ENCODE assay signal across 17 mouse cellular contexts in genomic region chr2:132382308-132382707, GRCm38 (mm10). TPM values are rescaled to one million over a fixed set of nuclear protein-coding genes. Genes with fewer than 3 reads are reported as not detected.
"Had no signal": no experiment of that assay in that cellular context is flagged by ENCODE, and none has a peak within 500 bp of the region (broad histone marks: within the 10 kb centered on the region; RNA-seq: fewer than 3 reads in every experiment).

No protein-coding gene starts in this region.

- H3K36me3 ChIP-seq: neural tube, embryonic 13.5 days; neural tube, embryonic 15.5 days; stomach, embryonic 15.5 days had no signal

- H3K27ac ChIP-seq: neural tube, embryonic 13.5 days; neural tube, embryonic 15.5 days; stomach, embryonic 15.5 days; stomach, postnatal 0 days had no signal

- H3K9me3 ChIP-seq: neural tube, embryonic 13.5 days; neural tube, embryonic 15.5 days; stomach, embryonic 15.5 days had no signal

- H3K9ac ChIP-seq: neural tube, embryonic 13.5 days; neural tube, embryonic 15.5 days; stomach, embryonic 15.5 days had no signal

- H3K4me3 ChIP-seq: neural tube, embryonic 13.5 days; neural tube, embryonic 15.5 days; stomach, embryonic 15.5 days had no signal

- DNase-seq: retina, postnatal 1 day; right cerebral cortex, adult 18-20 months; right cerebral cortex, postnatal 14 days; right cerebral cortex, postnatal 25 days; right cerebral cortex, postnatal 4 days; spleen, adult 18-20 months; thymus, adult 18-20 months; thymus, adult 2 months; thymus, postnatal 14 days; thymus, postnatal 25 days; thymus, postnatal 36 days; thymus, postnatal 4 days had no signal

- H3K4me2 ChIP-seq: neural tube, embryonic 13.5 days; neural tube, embryonic 15.5 days; stomach, embryonic 15.5 days had no signal

RNA-seq across cellular contexts. Expression of gene Prokr2, which starts 2.9 kb away (rescaled TPM):
- polyA plus RNA-seq: stomach, postnatal 0 days; urinary bladder, adult 2 months had no signal
